Mouse (Mus musculus): Measurements from ENCODE around the gene Mrps12. TPM values are rescaled to one million over a fixed set of nuclear protein-coding genes. Genes with fewer than 3 reads are reported as not detected.

Gene Mrps12
- total and polyA plus RNA-seq, 3 experiments: 126 to 137 TPM; not detected in 1

DNA sequence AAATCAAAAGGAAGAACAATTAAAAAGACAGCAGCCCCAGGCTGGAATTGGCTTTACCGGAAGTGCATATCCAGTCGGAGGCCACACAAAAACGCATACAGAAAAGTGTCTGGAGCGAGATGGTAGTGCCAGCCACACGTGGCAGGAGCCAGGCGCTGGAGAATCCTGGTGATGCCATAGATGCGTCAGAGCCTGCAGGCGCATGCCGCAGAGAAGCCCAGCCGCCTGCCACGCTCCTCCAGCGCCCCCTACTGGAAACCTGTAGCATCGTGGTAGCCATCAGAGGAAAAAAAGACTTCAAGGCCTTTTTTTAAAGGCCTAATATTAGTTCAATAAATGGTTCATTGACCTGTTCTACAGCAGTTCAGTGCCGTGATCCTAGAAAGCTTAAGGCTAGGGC lies 15.0 kb downstream of the Mrps12 start (continued):
- TF ChIP-seq CHD2 (IDR thresholded peaks at IDR 0.05; ENCODE audit: low read length): no peak
- TF ChIP-seq CHD1 (IDR thresholded peaks at IDR 0.05; ENCODE audit: low read depth, low read length): no peak
- no peak for TF ChIP-seq JUND (IDR thresholded peaks at IDR 0.05; ENCODE audit: low read depth, low read length)
- no peak for TF ChIP-seq ZKSCAN1 (IDR thresholded peaks at IDR 0.05; ENCODE audit: low read depth, low read length)
- 0 out of 2 replicates have a peak, but pooled peaks have one; percentile 11 for TF ChIP-seq USF1 (IDR thresholded peaks at IDR 0.05; ENCODE audit: low read depth, low read length)
- no peak for TF ChIP-seq RCOR1 (IDR thresholded peaks at IDR 0.05; ENCODE audit: low read depth, low read length)
- TF ChIP-seq MAFK (IDR thresholded peaks at IDR 0.05; ENCODE audit: borderline replicate concordance, low read depth, low read length): no peak
- TF ChIP-seq CTCF (IDR thresholded peaks at IDR 0.05 in 2 of 3, conservative IDR thresholded peaks at IDR 0.05 in 1 of 3; ENCODE audit: control insufficient read depth in 1 of 3, insufficient read depth in 1 of 3, low read depth in 2 of 3, low read length in 3 of 3, poor library complexity in 1 of 3, severe bottlenecking in 1 of 3): peak; percentile 93 to 97 (median 96)
- no peak; the same call in 1 of the 2 replicates for TF ChIP-seq BHLHE40 (IDR thresholded peaks at IDR 0.05; ENCODE audit: borderline replicate concordance, low read depth, low read length)
- no peak for TF ChIP-seq MAZ (IDR thresholded peaks at IDR 0.05; ENCODE audit: low read depth, low read length)

DNA sequence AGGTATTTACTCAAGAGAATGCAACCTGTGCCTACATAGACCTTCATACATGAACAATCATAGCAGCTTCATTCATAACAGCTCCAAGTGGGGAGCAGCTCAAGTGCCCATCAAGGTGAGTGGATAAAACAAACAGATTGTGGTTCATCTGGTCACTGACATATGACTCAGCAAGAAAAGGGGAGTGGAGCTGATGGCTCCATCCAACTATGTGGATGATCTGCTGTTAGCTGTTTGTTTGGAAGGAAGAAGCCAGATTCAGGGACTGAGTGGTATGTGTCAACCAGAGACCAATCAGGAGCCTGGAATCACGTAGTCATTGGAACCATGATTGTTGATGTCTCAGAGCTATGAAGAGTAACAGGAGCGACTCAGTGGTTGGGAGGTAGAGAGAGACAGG lies 17.0 kb downstream of the Mrps12 start:
- TF ChIP-seq POLR2AphosphoS5 (IDR thresholded peaks at IDR 0.05; ENCODE audit: borderline replicate concordance, low read depth, low read length) (no peak), GATA1 (IDR thresholded peaks at IDR 0.05; ENCODE audit: low read depth, low read length) (no peak), USF1 (IDR thresholded peaks at IDR 0.05; ENCODE audit: low read depth, low read length) (no peak), RCOR1 (IDR thresholded peaks at IDR 0.05; ENCODE audit: low read depth, low read length) (no peak)
- no peak for DNase-seq (ENCODE audit: low read depth, low spot score)
- no peaks in the 10 kb centered on the region for H3K4me1 ChIP-seq (ENCODE audit: control insufficient read depth in 1 of 2, insufficient read depth in 2 of 2, low read length in 2 of 2)
- H3K27me3 ChIP-seq (ENCODE audit: control insufficient read depth in 1 of 2, insufficient read depth in 2 of 2, low read length in 2 of 2): no peaks in the 10 kb centered on the region
- H3K4me3 ChIP-seq (ENCODE audit: control insufficient read depth in 1 of 2, insufficient read depth in 1 of 2, low read depth in 2 of 2, low read length in 2 of 2): no peak overlapping the region
- H3K79me2 ChIP-seq (ENCODE audit: control insufficient read depth, insufficient read depth, low read length, poor library complexity): no peaks in the 10 kb centered on the region
- H3K9me3 ChIP-seq (replicated peaks; ENCODE audit: insufficient read depth, low read length): no peaks in the 10 kb centered on the region
- H3K36me3 ChIP-seq (ENCODE audit: control insufficient read depth in 1 of 2, insufficient read depth in 2 of 2, low read length in 2 of 2): no peaks in the 10 kb centered on the region
- H3K9ac ChIP-seq (ENCODE audit: control insufficient read depth, low read depth, low read length, poor library complexity, severe bottlenecking): no peak overlapping the region
- no peak overlapping the region for H3K27ac ChIP-seq (ENCODE audit: control insufficient read depth, low read depth, low read length)

DNA sequence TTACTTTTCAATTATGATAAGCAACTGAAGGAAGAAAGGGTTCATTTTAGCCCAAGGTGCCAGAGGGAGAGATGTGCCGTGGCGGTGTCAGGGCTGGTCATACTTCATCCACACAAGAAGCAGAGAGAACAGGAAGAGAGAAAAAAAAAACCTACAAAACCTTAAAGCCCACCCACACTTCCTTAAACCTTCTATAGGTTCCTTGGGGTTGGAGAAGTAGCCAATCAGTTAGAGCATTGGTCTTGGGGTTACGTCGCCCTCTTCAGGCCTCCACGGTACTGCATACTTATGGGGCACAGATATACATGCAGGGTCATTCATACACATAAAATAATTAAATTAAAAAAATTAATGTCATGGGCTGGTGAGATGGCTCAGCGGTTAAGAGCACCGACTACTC lies 19.5 kb downstream of the Mrps12 start:
- TF ChIP-seq GATA1 (IDR thresholded peaks at IDR 0.05; ENCODE audit: low read depth, low read length) (no peak), ETS1 (IDR thresholded peaks at IDR 0.05; ENCODE audit: low read depth, low read length) (no peak), POLR2AphosphoS5 (IDR thresholded peaks at IDR 0.05; ENCODE audit: borderline replicate concordance, low read depth, low read length) (no peak), CTCF (IDR thresholded peaks at IDR 0.05 in 2 of 3, conservative IDR thresholded peaks at IDR 0.05 in 1 of 3; ENCODE audit: control insufficient read depth in 1 of 3, insufficient read depth in 1 of 3, low read depth in 2 of 3, low read length in 3 of 3, poor library complexity in 1 of 3, severe bottlenecking in 1 of 3) (peak; percentile 32 to 51 (median 43); a peak in 5 of 6 replicates), UBTF (IDR thresholded peaks at IDR 0.05; ENCODE audit: borderline replicate concordance, insufficient read depth, low read depth, low read length) (no peak), USF1 (IDR thresholded peaks at IDR 0.05; ENCODE audit: low read depth, low read length) (no peak), SMC3 (IDR thresholded peaks at IDR 0.05; ENCODE audit: low read depth, low read length) (no peak), TAL1 (IDR thresholded peaks at IDR 0.05; ENCODE audit: low read length) (no peak), MEF2A (IDR thresholded peaks at IDR 0.05; ENCODE audit: extremely low read depth, insufficient replicate concordance, low read depth, low read length, poor library complexity, severe bottlenecking) (no peak), ZKSCAN1 (IDR thresholded peaks at IDR 0.05; ENCODE audit: low read depth, low read length) (no peak), RAD21 (IDR thresholded peaks at IDR 0.05; ENCODE audit: low read depth, low read length) (peak; percentile 19), E2F4 (IDR thresholded peaks at IDR 0.05; ENCODE audit: borderline replicate concordance, low read depth, low read length) (no peak), ZNF384 (IDR thresholded peaks at IDR 0.05; ENCODE audit: low read depth, low read length) (no peak; the same call in 1 of the 2 replicates), CHD1 (IDR thresholded peaks at IDR 0.05; ENCODE audit: low read depth, low read length) (no peak), CHD2 (IDR thresholded peaks at IDR 0.05; ENCODE audit: low read length) (no peak)
- Histone ChIP-seq H3K4me3 (ENCODE audit: control insufficient read depth in 1 of 2, insufficient read depth in 1 of 2, low read depth in 2 of 2, low read length in 2 of 2) (no peak overlapping the region), H3K36me3 (ENCODE audit: control insufficient read depth in 1 of 2, insufficient read depth in 2 of 2, low read length in 2 of 2) (no peaks in the 10 kb centered on the region)

More for the DNA sequence above, 19.5 kb downstream of the Mrps12 start:
- Histone ChIP-seq H3K79me2 (ENCODE audit: control insufficient read depth, insufficient read depth, low read length, poor library complexity) (no peaks in the 10 kb centered on the region), H3K27ac (ENCODE audit: control insufficient read depth, low read depth, low read length) (no peak overlapping the region), H3K9ac (ENCODE audit: control insufficient read depth, low read depth, low read length, poor library complexity, severe bottlenecking) (no peak overlapping the region), H3K4me1 (ENCODE audit: control insufficient read depth in 1 of 2, insufficient read depth in 2 of 2, low read length in 2 of 2) (no peaks in the 10 kb centered on the region), H3K27me3 (ENCODE audit: control insufficient read depth in 1 of 2, insufficient read depth in 2 of 2, low read length in 2 of 2) (no peaks in the 10 kb centered on the region; a peak in 1 of 4 replicates), H3K9me3 (replicated peaks; ENCODE audit: insufficient read depth, low read length) (no peaks in the 10 kb centered on the region)
- DNase-seq (ENCODE audit: low read depth, low spot score): peak; percentile 60
